Mouse (Mus musculus): ENCODE results near the gene Nek5.

DNA sequence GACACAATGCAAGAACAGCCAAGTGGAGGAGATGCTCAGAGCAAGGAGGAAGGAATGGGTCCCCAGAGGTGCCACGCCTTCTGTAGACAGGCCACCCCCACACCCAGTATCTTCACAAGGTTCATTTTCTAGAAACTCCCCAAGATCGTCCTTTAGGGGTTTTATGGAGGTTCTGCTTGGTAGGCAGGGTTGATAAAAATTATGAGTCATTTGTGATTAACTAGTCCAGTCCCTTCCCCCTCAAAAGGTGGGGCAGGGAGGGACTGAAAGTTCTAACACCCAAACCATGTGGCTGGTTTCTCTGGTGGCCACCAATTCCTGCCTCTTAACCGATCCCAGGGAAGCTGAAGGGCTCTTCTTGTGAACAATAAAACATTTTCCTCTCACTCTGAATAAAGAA, 68.0 kb downstream of the Nek5 start:
- TF ChIP-seq POLR2A (IDR thresholded peaks at IDR 0.05; ENCODE audit: extremely low read depth, insufficient read depth, low read length) (no peak), CTCF (IDR thresholded peaks at IDR 0.05; ENCODE audit: low read depth, low read length) (no peak)
